Mouse (Mus musculus) limb, embryonic 14.5 days (tissue): ENCODE data around the gene Tbck. TPM values are rescaled to one million over a fixed set of nuclear protein-coding genes. Genes with fewer than 3 reads are reported as not detected.

Source experiments
- ATAC-seq: fragments of 200-750 bp; cut with Nextera tagmentation; 2 replicates; pipeline ENCODE4 v1.8.0; 2017; ENCODE audit warnings: low read depth, moderate number of reproducible peaks, moderate TSS enrichment; ENCODE audit not compliant: low FRiP score
- DNase-seq: peaks from one replicate; pipeline ENCODE4 v3.0.0-alpha.2; 2015; ENCODE audit warnings: low spot score
- H3K27ac ChIP-seq: fragments of 300-500 bp; sonication (generic); replicated peaks from 2 replicates; pipeline ENCODE4 v1.5.1; 2014; ENCODE audit warnings: low read depth, mild to moderate bottlenecking, low read length, moderate library complexity, mixed read lengths
- H3K27me3 ChIP-seq: fragments of 300-500 bp; sonication (generic); 2 replicates; pipeline ENCODE4 v1.6.1; 2014; ENCODE audit warnings: low read length, mixed read lengths; ENCODE audit not compliant: control insufficient read depth, insufficient read depth
- H3K36me3 ChIP-seq: fragments of 300-500 bp; sonication (generic); 2 replicates; pipeline ENCODE4 v1.6.1; 2014; ENCODE audit warnings: mild to moderate bottlenecking, low read length, moderate library complexity, mixed read lengths; ENCODE audit not compliant: control insufficient read depth, insufficient read depth
- H3K4me1 ChIP-seq: fragments of 300-500 bp; sonication (generic); 2 replicates; pipeline ENCODE4 v1.6.1; 2014; ENCODE audit warnings: antibody characterized with exemption, low read length, mixed read lengths; ENCODE audit not compliant: control insufficient read depth, insufficient read depth
- H3K4me2 ChIP-seq: fragments of 300-500 bp; sonication (generic); replicated peaks from 2 replicates; pipeline ENCODE4 v1.6.1; 2014; ENCODE audit warnings: low read depth, mild to moderate bottlenecking, low read length, moderate library complexity; ENCODE audit not compliant: severe bottlenecking
- H3K4me3 ChIP-seq: fragments of 300-500 bp; sonication (generic); replicated peaks from 2 replicates; pipeline ENCODE4 v1.5.1; 2014; ENCODE audit warnings: low read length
- H3K9ac ChIP-seq: fragments of 300-500 bp; sonication (generic); 2 replicates; pipeline ENCODE4 v1.6.1; 2014; ENCODE audit warnings: mild to moderate bottlenecking, low read depth, low read length, moderate library complexity; ENCODE audit not compliant: severe bottlenecking
- H3K9me3 ChIP-seq: fragments of 300-500 bp; sonication (generic); 2 replicates; pipeline ENCODE4 v1.6.1; 2016; ENCODE audit warnings: low read length; ENCODE audit not compliant: control insufficient read depth
- POLR2A ChIP-seq: fragments of 200-500 bp; IDR thresholded peaks from 2 replicates; pipeline ENCODE4 v1.8.0; 2012; ENCODE audit warnings: inconsistent platforms, mild to moderate bottlenecking, moderate library complexity, borderline replicate concordance; ENCODE audit not compliant: insufficient read depth, insufficient read length; ENCODE audit errors: extremely low read depth
- WGBS: fragments of 180-500 bp; shearing (Covaris S2); extraction: QIAGEN DNeasy Blood & Tissue Kit; methylation state at CpG from one replicate; pipeline ENCODE4 v1.1.7; 2014; 5-methylcytosine and 5-hydroxymethylcytosine counted together
- polyA plus RNA-seq, 2 experiments: library from polyadenylated mRNA; depleted of rRNA in 1 of 2; stranded (reverse) in 1 of 2; unstranded in 1 of 2; fragments of >200 nt; fragmentation: Nextera tagmentation in 1 of 2; extraction: Ambion mirVana in 1 of 2; gene quantifications; 2 replicates each; pipeline versions ENCODE4 v1.2.1 to v1.2.3; 2012 to 2014

Gene Tbck
- polyA plus RNA-seq, 2 experiments, result 7.4 to 19.1 TPM

GRCm38 (mm10) chr3:132800196-132800595 is 116.3 kb downstream of the Tbck start:
- H3K9me3 ChIP-seq, result no peaks in the 10 kb centered on the region
- no peak for TF ChIP-seq POLR2A
- no peaks in the 10 kb centered on the region for H3K27me3 ChIP-seq
- peaks cover 28% of the 10 kb centered on the region for H3K36me3 ChIP-seq
- ATAC-seq (no peak), DNase-seq (no peak)
- no peak overlapping the region for H3K9ac ChIP-seq
- H3K4me3 ChIP-seq, result no peak overlapping the region
- no peak overlapping the region for H3K4me2 ChIP-seq
- H3K4me1 ChIP-seq, result no peaks in the 10 kb centered on the region
- WGBS, result 74% methylated on average over 1 of the region's 1 CpGs
- no peak overlapping the region for H3K27ac ChIP-seq

GRCm38 (mm10) chr3:132801910-132802309 is 118.0 kb downstream of the Tbck start:
- WGBS, result 82% methylated on average over 3 of the region's 3 CpGs
- no peaks in the 10 kb centered on the region for H3K4me1 ChIP-seq
- H3K27me3 ChIP-seq, result no peaks in the 10 kb centered on the region
- no peaks in the 10 kb centered on the region for H3K9me3 ChIP-seq
- no peak overlapping the region for H3K4me3 ChIP-seq
- no peak for TF ChIP-seq POLR2A
- ATAC-seq, result no peak
- no peak for DNase-seq
- peaks cover 25% of the 10 kb centered on the region for H3K36me3 ChIP-seq
- no peak overlapping the region for H3K9ac ChIP-seq
- H3K27ac ChIP-seq, result no peak overlapping the region
- H3K4me2 ChIP-seq, result no peak overlapping the region

GRCm38 (mm10) chr3:132807888-132808579 is 124.1 kb downstream of the Tbck start:
- Histone ChIP-seq H3K36me3 (peaks cover 15% of the 10 kb centered on the region), H3K9ac (no peak overlapping the region), H3K4me3 (no peak overlapping the region), H3K27me3 (no peaks in the 10 kb centered on the region), H3K4me1 (no peaks in the 10 kb centered on the region), H3K4me2 (no peak overlapping the region), H3K27ac (no peak overlapping the region), H3K9me3 (no peaks in the 10 kb centered on the region)
- 38% methylated on average over 2 of the region's 2 CpGs for WGBS
- ATAC-seq (peak; percentile 34; the same call in 1 of the 2 replicates), DNase-seq (no peak)
- no peak for TF ChIP-seq POLR2A

GRCm38 (mm10) chr3:132808951-132809350 is 125.0 kb downstream of the Tbck start:
- Histone ChIP-seq H3K4me1 (no peaks in the 10 kb centered on the region), H3K9me3 (no peaks in the 10 kb centered on the region), H3K27ac (no peak overlapping the region), H3K4me2 (no peak overlapping the region), H3K27me3 (no peaks in the 10 kb centered on the region), H3K9ac (no peak overlapping the region), H3K36me3 (peaks cover 10% of the 10 kb centered on the region; the same call in 1 of the 2 replicates), H3K4me3 (no peak overlapping the region)
- no peak for TF ChIP-seq POLR2A
- ATAC-seq (no peak), DNase-seq (no peak)
- 80% methylated on average over 3 of the region's 3 CpGs for WGBS

- H3K4me3 ChIP-seq, result no peak overlapping the region
- no peak for TF ChIP-seq POLR2A
- no peak overlapping the region for H3K27ac ChIP-seq
- H3K9me3 ChIP-seq, result no peaks in the 10 kb centered on the region
- DNase-seq, result no peak
- peaks cover 10% of the 10 kb centered on the region for H3K36me3 ChIP-seq
- no peak overlapping the region for H3K4me2 ChIP-seq
- 83% methylated on average over 5 of the region's 5 CpGs for WGBS
- no peaks in the 10 kb centered on the region for H3K27me3 ChIP-seq
- no peak overlapping the region for H3K9ac ChIP-seq
- no peaks in the 10 kb centered on the region for H3K4me1 ChIP-seq
- ATAC-seq, result no peak
Measured at GRCm38 (mm10) chr3:132811791-132812190, 127.8 kb downstream of the Tbck start.

- Histone ChIP-seq H3K27ac (no peak overlapping the region), H3K9me3 (no peaks in the 10 kb centered on the region), H3K4me3 (no peak overlapping the region), H3K36me3 (peaks cover 10% of the 10 kb centered on the region), H3K27me3 (no peaks in the 10 kb centered on the region), H3K4me1 (no peaks in the 10 kb centered on the region), H3K4me2 (no peak overlapping the region), H3K9ac (no peak overlapping the region)
- ATAC-seq (no peak), DNase-seq (no peak)
- no peak for TF ChIP-seq POLR2A
- 70% methylated on average over 5 of the region's 5 CpGs for WGBS
Measured at GRCm38 (mm10) chr3:132812356-132812755, 128.4 kb downstream of the Tbck start.
